Mouse (Mus musculus): ENCODE results near the gene Gak. TPM values are rescaled to one million over a fixed set of nuclear protein-coding genes. Genes with fewer than 3 reads are reported as not detected.

The Gak gene
- total RNA-seq, 2 experiments from 2014 or later = 98.6 to 99.1 TPM

DNA sequence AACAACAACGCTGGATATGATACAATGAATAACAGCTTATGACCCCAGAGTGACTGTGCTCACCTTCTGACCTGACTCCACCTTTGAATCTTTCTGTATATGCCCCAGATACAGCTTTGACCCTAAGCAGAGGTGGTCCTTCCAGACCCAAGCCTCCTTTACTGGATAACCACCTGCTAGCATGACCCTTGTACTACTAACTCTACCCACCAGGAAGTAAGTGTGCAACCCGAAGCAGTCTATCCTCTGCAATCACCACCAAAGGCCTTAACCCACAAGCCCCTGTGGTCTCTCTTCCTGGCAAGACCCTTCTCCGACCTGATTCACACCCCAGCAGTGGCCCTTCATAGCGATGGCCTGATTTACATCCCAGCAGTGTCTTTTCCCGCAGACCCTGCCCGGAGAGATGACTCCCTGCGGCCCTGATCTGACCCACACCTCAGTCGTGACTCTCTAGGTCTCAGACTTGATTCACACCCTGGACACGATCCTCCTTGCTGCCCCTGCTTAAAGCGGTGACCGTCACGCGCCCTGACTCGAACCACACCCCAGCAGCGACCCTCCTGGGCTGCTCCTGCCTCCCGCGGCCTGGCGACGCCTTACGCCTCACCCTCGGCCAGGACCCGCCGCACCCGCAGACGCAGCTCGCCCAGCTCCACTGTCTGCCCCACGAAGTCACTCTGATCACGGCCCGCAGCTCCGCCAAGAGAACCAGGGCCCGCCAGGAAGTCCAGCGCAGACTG is 493 bp downstream of the Gak start:
- DNase-seq (ENCODE audit: low spot score in 2 of 2) = no peak
- intact Hi-C loops (cut with DNase I) = no loop called here

GRCm38 (mm10) chr5:108626050-108626660 is 3.4 kb downstream of the Gak start:
- DNase-seq (ENCODE audit: low spot score in 2 of 2) = no peak
- intact Hi-C loops (cut with DNase I) = no loop called here

DNA sequence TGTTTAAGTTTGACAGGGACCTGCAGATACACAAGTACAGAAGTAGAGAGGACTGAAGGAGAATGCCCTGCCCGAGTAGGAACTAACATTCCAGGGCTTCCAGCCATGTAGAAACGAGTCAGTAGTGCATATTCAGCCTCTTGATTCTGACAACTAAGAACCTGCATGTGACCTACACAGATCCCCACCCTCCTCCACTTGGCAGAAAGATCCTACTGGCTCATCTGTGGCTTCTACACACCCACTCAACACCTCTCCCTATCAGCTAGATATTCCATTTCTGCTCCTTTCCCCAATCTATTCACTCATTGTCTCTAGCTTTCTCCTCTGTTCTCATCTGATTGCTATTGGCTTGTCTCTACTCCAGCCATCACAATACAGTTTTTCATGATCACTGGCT is 7.7 kb downstream of the Gak start:
- DNase-seq (ENCODE audit: low spot score in 2 of 2) = peak in 1 of 2 experiments; percentile 68
- intact Hi-C loops (cut with DNase I) = no loop called here

DNA sequence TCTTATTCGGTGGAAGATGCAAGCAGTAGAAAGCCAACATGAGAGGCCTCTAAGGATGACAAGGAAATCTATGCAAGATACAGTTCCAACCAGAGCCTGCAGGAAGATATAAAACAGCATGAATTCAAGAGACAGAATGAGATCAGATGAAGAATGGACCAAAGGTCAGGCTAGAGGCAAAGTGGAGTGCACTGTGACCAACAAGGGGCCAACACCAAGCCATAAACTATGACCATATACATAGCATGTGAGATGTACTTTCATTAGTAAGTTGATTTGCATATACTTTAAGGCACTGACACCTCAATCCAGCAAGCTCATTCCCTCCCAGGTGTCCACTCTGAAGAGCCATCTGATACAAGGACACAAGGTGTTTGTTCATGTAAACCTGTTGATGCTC is 19.1 kb downstream of the Gak start:
- intact Hi-C loops (cut with DNase I) = no loop called here
- DNase-seq (ENCODE audit: low spot score in 2 of 2) = no peak

- peak in 1 of 2 experiments; percentile 75 for DNase-seq (ENCODE audit: low spot score in 2 of 2)
Measured at GRCm38 (mm10) chr5:108602537-108602936, 27.0 kb downstream of the Gak start.

GRCm38 (mm10) chr5:108599923-108600322 is 29.6 kb downstream of the Gak start:
- DNase-seq (ENCODE audit: low spot score in 2 of 2) = no peak
- intact Hi-C loops (cut with DNase I) = no loop called here

More at GRCm38 (mm10) chr5:108602537-108602936, 27.0 kb downstream of the Gak start:
- intact Hi-C loops (cut with DNase I) = no loop called here

DNA sequence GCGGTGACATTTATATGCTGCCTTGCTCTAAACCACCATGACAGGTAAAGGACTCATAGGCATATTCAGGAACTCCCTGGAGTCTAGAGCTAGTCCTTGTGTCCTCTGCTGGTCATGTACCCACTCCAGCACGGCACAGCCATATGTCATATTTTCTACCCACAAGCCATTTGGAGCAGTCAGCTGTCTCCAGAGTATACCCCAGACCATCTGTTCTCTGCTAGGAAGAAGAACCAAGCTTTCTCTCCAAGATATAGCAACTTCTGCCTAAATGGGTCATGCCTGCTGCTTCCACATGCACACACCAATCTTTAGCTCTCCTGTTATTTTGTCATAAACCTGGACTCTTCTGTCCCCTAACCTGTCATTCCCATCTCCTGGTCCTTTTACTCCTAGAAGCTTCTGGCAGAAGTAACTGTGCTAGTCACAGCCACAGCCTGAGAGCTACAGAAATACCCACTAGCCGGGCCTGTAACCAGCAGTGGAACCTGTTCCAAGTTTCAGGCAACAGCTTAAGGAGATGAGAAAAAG is 48.1 kb downstream of the Gak start:
- peak; percentile 62 to 92 for DNase-seq (ENCODE audit: low spot score in 2 of 2)
- intact Hi-C loops (cut with DNase I) = loop anchor here (5.0 kb wide), 1 partner anchor 149 kb away; the partner anchor contains the start of gene Atp5k

DNA sequence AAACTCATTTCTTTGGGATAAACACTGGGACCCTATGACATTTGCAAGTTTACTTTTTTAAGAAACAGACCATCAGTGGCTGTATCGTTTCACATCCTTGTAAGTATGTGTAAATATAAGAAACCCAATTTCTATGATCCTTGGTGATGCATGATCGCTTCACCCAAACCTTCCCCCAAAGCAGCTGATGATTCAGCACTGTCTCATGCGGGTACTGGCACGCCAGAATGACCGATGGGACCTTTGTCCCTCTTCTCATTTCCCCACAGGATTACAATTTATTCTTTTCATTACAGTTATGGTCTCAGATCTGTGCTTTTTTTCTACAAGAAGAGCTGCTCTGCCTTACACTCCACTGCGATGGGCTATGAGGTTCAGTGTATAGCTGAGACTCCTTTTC is 56.5 kb downstream of the Gak start:
- DNase-seq (ENCODE audit: low spot score in 2 of 2) = no peak
- intact Hi-C loops (cut with DNase I) = no loop called here

- DNase-seq (ENCODE audit: low spot score in 2 of 2) = no peak
- intact Hi-C loops (cut with DNase I) = no loop called here
Measured at GRCm38 (mm10) chr5:108570991-108571390, 58.6 kb downstream of the Gak start.

GRCm38 (mm10) chr5:108567104-108567503 is 62.5 kb downstream of the Gak start:
- intact Hi-C loops (cut with DNase I) = no loop called here
- DNase-seq (ENCODE audit: low spot score in 2 of 2) = no peak

DNA sequence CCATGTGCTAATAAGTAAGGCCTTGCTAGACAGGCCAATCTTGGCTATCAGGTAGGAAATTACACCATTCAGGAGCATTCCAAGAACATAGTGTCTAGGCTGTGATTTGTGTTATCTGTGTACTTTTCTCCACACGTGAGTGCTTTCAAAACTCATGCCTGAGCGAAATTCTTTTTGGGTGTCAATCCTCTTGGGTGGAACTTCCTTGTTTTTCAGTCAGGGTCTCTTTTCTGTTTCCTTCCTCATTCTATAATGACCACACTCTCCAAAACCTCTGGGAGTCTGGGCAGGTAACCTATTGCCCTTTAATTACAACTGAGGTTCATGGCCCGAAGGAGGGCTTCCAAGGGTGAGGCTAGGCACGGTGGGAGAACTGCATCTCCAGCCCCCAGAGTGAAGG is 63.0 kb downstream of the Gak start:
- no peak for DNase-seq (ENCODE audit: low spot score in 2 of 2)
- intact Hi-C loops (cut with DNase I) = no loop called here

GRCm38 (mm10) chr5:108565381-108565780 is 64.2 kb downstream of the Gak start:
- no peak for DNase-seq (ENCODE audit: low spot score in 2 of 2)

GRCm38 (mm10) chr5:108564346-108564745 is 65.2 kb downstream of the Gak start:
- intact Hi-C loops (cut with DNase I) = no loop called here
- no peak for DNase-seq (ENCODE audit: low spot score in 2 of 2)

More at GRCm38 (mm10) chr5:108565381-108565780, 64.2 kb downstream of the Gak start:
- intact Hi-C loops (cut with DNase I) = no loop called here

DNA sequence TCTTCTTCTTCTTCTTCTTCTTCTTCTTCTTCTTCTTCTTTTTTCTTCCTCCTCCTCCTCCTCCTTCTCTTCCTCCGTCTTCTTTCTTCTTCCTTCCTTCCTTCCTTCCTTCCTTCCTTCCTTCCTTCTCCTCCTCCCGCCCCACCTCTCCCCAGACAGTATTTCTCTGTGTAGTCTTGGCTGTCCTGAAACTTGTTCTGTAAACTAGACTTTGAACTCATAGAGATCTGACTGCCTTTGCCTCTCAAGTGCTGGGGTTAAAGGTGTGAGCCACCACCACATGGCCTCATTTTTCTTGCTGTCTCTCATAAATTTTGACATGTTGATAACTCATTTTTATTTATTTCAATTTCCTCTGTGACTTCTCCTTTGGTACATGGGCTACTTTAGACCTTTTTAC is 67.1 kb downstream of the Gak start:
- no peak for DNase-seq (ENCODE audit: low spot score in 2 of 2)
- intact Hi-C loops (cut with DNase I) = no loop called here

GRCm38 (mm10) chr5:108556986-108557385 is 72.6 kb downstream of the Gak start:
- intact Hi-C loops (cut with DNase I) = no loop called here
- no peak for DNase-seq (ENCODE audit: low spot score in 2 of 2)

GRCm38 (mm10) chr5:108554041-108554440 is 75.5 kb downstream of the Gak start:
- intact Hi-C loops (cut with DNase I) = no loop called here

DNA sequence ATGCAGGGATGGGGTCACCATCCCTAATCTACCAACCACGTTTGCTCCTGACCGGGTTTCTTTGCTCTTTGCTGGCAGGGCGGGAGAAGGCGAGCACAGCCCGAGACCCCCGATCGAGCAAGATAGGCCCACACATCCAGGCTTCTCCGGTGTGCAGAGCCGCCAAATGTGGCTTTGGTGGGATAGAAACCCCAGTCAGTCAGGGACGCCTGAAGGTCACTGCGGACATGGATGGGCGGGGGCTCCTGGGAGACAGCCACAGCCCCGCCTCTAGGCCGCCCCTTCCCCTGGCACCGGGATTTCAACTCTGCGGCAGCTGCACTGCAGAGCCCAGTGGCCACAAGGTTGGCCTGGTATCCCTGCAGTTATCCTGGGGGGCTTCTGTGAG is 79.4 kb downstream of the Gak start:
- intact Hi-C loops (cut with DNase I) = no loop called here
- no peak for DNase-seq (ENCODE audit: low spot score in 2 of 2)

More at GRCm38 (mm10) chr5:108554041-108554440, 75.5 kb downstream of the Gak start:
- DNase-seq (ENCODE audit: low spot score in 2 of 2) = no peak

DNA sequence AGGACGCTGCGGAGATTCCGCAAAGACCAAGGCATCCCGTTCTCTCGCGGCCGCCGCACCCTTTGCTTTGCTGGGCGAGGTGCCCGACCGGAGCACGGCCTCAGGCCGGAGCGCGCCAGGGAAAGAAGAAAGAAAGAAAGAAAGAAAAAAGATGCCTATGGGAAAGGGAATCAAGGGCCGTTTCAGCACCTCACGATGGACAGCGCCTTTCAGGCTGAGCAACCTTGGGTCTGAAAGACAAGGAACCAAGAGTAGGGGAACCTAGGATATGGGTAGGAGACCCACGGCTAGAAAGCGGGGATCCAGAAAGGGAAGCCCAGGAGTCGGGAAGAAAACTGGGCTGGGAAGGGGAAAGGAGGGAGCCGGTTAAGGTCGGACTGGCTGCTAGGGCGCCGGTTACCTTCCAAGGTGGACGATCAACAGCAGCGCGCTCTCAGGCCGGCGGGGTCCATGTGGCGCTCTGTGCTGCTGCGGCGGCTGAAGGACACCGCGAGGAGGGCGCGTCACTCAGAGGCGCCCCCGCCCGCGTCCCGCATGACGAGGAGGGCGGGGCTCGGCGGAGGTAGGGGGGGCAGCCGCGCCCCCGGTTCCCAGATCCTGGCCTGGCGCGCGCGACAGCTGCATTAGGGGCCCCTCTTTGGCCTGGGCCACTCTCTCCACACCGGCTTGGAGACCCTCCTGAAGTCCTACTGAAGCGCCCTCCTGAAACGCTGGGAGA is 79.9 kb downstream of the Gak start, which contains the start of gene Cplx1:
Gene Cplx1 (minus strand): TSS at position 536 of the 718 bp plus-strand sequence.
- peak; percentile 81 to 82 for DNase-seq (ENCODE audit: low spot score in 2 of 2)
- intact Hi-C loops (cut with DNase I) = no loop called here

- no peak for DNase-seq (ENCODE audit: low spot score in 2 of 2)
- intact Hi-C loops (cut with DNase I) = no loop called here
Measured at GRCm38 (mm10) chr5:108549137-108549488, 80.4 kb downstream of the Gak start.

DNA sequence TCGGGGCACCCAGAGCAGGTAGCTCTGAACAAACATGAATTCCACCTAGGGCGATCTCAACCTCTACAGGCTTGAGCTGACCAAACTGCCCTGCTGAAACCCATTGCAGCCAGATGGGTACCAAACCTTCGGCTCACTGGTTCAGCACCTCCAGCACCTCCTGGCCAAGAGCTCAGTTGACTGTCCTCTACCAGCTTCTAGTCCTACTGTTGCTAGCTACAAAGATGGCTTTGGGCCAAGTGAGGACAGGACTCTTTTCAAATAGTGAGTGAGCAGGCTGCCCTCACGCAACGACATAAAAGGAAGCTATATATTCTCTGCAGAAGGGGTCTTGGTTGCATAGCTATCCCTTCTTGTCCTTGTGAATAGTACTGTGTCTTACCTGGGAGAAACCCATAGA is 81.9 kb downstream of the Gak start:
- DNase-seq (ENCODE audit: low spot score in 2 of 2) = no peak
- intact Hi-C loops (cut with DNase I) = no loop called here
